Mouse (Mus musculus) urinary bladder, postnatal 4 days (tissue): Measurements from ENCODE around the gene Srcap.
A peak's percentile ranks its signal among the peaks of the same experiment; 100 is the strongest.

Experiments used
- DNase-seq, 2 experiments: peaks; one replicate each; pipeline ENCODE4 v3.0.0; 2021 to 2022; ENCODE audit warnings: low spot score in 2 of 2

Srcap gene

DNA sequence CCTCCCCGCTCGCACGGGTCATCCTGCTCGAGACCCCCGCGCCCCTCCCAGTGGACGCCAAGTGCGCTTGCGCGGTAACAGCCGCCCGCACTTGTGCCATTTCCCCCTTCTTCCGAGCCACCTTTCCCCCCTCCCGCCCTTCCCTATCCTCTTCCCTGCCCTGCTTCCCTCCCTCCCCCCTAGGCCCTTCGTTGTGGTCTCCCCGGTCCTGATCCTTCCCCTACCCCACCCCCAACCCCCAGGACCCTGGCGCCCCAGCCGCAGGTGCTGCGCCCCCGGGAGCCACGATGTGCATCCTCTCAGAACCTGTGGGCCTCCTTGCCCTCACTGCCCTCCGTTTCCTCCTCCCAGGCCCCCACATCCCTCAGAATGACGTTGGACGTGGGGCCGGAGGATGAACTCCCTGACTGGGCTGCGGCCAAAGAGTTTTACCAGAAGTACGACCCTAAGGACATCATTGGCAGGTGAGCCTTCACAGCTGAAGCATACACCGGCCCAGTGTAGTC is 61.8 kb downstream of the Srcap start:
- DNase-seq: no peak

DNA sequence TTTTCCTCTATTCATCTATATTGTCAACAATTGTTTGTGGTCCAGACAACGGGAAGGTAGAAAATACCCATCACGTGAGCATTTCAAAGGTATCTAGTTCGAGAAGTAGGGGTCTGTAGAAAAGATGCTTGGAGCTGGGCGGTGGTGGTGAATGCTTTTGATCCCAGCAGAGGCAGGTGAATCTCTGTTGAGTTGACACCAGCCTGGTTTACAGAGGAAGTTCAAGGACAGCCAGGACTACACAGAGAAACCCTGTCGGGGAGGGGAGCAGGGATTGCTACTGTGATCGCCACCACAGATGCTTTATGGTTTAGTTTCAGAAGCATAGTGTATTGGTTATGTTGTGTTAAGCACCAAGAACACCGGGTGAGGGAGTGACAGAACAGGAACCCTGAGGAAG is 62.3 kb downstream of the Srcap start:
- DNase-seq: no peak

DNA sequence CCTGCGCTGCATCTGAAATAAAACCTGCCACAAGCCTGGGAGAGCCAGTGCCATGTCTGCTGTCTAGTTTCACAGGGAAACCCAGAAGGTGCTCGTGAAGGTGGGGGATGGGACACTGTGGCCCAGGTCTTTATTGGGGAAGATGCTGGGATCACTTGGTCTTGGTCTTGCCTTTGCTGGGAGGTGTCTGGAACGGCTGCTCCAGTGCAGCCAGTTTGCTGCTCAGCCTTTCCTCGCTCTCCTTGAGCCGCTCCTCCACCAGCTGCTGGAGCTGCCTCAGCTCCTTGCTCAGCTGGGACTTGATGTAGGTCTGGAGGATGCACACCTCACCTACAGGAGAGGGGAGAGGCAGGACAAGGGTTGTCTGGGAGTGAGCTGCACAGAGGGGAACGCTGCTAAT is 71.5 kb downstream of the Srcap start:
- DNase-seq: no peak

DNA sequence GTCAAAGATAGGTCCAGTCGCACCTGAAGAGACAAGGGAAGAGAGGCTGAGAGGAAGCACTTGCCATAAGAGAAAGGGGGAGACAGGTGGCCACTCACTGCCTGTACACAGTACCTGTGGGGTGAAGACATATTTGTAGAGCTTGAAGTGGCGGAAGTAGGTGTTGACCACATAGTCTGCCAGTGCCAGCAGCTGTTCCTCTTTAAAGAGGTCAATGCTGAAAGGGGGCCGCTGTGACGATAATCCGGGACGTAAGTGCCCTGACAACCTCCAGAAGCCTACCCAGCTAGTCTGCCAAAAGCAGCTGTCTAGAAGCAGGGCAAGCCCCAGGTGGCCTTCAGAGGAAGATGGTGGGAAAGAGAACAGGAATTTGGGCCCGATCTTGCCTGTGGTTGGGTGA is 73.2 kb downstream of the Srcap start:
- DNase-seq: no peak

DNA sequence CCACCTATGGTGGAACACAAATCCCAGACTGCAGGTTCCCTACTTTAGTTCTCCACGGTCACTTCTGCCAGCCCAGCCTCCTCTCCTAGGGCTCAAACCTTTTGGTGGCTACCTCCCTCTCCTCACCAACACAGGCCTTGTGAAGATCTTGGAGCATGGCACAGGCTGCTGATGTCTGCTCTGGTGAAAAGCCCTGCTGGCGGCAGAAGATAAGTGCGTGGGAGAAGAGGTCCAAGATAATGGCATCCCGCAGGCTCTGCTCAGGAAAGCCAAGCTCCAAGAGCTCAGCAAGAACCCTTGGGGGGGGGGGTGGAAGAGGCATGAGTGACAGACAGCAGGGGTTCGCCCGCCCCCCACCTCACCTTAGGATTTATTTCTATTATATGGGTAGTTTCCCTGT is 74.4 kb downstream of the Srcap start:
- DNase-seq: no peak

DNA sequence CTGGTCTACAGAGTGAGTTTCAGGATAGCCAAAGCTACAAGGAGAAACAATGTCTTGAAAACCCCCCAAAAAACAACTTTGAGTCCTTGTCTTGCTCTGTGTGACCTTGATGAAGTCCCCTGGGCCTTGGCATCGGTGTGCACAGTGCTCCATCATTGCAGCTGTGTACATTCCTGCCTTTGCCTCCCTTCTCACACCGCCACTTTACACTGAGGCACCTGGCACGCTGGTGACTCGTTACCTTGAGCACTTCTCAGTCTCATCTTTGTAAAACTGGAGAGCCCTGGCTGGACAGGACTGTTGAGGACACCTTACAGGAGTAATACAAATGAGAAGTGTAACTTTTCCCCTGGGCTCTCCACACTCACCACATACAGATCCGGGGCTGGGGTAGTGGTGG is 75.4 kb downstream of the Srcap start:
- no peak for DNase-seq

DNA sequence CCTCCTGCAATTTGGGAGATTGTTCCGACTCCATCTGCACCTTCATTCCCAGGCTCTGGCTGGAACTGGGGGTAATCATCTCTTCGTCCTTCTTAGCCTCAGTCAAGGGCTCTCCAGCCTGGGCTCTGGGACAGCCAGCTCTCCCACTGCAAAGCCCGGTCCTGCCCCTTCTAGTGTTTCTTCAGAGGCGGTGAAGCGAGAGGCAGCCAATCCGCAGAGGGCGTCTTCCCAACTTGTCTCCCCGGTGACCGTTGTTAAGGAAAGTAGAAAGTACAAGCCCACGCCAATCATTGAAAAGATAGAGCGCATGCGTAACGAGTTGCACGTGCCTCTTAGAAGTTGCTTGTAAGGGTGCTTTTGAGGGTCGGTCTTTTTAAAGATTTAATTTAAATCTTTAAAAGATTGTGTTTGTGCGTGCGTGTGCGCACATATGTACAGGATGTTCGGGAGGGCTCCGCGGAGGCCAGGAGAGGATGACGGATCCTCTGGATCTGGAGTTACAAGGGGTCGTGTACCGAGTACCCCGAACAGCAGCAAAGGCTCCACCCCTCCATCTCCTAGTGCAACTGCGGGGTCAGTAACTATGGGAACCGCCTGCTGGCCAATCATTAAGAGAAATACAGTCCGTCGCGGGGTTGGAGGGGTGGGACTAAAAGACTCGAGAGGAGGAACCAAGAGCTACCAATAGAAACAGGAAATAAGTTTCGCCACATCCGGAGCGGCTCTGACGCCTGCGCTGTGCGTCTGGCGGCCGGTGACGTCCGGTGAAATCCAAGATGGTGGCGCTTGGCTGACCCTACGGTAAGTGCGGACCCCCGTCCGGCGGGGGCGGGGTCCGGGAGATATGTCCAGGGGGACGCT is 76.5 kb downstream of the Srcap start, which contains the start of the genes Ccdc189 and Rnf40:
Gene Ccdc189 (minus strand): TSS at position 585 of the 861 bp plus-strand sequence.
Gene Rnf40 (plus strand): TSS at position 757 of the 861 bp plus-strand sequence.
- peak; percentile 90 to 92 for DNase-seq

DNA sequence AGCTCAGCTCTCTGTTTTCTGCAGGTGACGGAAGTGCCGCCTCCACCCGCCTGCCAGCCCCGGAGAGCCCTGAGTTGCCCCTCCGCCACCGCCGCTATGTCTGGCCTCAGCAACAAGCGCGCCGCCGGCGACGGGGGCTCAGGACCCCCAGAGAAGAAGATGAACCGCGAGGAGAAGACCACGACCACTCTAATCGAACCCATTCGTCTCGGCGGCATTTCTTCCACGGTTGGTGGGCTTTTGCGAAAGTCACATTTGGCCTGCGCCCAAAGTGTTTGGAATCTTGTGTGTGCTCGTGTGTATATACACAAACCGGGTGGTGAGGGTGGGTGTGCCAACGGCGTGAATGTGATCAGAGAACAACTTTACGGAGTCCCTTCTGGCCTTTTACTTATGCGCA is 77.1 kb downstream of the Srcap start:
- DNase-seq: no peak

DNA sequence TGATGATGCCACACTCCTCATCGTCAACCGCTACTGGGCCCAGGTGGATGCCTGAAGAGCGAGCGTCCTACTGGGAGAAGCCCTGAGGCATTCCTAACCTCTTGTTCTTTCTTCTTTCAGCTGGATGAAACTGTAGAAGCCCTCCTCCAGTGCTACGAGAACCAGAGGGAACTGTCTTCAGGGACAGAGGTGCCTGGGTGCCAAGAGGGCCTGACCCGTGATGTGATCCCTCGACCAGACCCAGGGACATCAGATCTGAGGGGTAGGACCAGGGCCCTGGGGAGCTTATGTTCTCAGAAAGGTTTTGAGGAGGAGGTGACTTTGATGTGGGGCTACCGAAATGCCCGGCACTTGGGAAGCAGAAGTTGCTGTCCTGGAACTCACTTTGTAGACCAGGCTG is 77.9 kb downstream of the Srcap start:
- DNase-seq: no peak

DNA sequence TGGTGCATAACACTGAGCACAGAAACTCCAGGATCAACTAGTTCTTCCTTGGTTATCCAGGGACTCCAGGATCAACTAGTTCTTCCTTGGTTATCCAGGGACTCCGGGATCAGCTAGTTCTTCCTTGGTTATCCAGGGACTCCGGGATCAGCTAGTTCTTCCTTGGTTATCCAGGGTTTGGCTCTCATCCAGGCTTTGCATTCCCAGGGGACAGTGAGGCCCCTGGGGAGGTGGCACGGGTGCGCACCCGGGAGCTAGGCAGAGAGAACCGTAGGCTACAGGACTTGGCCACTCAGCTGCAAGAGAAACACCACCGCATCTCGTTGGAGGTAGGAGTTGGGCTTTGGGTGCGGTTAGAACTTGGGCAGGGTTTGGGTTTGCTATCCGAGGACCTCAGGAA is 79.3 kb downstream of the Srcap start:
- DNase-seq: no peak

DNA sequence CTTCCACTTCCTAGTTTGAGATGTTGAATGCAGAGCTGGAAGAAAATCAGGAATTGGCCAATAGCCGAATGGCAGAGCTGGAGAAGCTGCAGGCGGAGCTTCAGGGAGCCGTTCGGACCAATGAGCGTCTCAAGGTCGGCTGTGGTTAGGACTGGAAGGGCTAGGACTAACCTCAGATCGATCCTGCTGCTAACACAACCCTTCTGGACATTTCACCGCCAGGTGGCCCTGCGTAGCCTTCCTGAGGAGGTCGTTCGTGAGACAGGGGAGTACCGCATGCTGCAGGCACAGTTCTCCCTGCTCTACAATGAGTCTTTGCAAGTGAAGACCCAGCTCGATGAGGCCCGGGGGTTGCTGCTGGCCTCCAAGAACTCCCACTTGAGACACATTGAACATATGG is 80.8 kb downstream of the Srcap start:
- no peak for DNase-seq

DNA sequence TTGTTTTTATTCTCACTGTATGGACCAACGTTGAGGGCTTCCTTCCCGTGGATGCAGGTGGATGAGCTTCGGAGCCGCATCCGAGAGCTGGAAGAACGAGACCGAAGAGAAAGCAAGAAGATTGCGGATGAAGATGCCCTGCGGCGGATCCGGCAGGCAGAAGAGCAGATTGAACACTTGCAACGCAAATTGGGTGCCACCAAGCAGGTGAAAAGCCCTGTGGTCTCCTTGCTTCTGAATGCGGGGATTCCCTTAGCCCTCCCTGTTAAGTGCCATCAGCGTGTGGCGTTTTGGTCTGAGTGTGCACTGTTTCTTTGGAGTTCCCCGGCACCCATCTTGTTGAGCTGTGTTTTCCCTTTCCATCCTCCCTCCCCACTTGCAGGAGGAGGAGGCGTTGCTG is 85.0 kb downstream of the Srcap start:
- no peak for DNase-seq

DNA sequence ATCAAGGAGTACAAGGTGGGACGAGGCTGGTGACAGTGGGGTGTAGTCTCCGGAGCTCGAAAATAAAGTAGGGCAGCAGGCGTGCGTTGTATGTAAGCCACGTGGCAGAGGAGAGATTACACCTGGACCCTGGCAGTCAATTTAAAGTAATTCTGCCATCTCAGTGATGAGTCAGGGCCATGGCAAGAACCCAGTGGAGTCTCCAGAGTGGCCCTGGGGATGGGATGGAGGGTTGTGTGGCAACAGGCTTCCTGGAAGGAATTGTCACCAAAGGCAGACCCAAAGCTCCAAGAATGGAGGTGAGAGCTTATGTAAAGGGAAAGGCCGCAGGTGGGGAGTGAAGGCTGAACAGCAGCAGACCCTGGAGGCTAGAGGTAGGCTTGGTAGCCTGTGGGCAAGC is 88.8 kb downstream of the Srcap start:
- no peak for DNase-seq

DNA sequence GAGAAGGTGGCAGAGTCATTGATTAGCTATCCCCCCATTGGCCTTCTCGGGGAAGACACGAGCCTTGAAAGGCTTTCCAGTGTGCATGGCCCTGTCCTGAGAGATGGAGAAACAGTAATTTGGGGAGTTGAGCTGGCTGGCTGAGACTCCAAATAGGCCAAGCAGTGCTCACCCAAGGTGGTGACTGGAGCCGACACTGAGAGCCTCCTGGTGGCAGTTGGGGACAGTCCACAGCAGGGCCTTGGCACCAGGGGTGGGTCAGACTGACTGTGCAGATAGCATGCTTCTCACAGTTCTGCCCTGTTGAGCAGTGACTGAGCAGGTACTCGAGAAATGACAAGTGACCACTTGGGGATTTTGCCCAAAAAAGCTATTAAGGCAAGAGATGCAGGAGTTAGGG is 90.0 kb downstream of the Srcap start:
- no peak for DNase-seq

DNA sequence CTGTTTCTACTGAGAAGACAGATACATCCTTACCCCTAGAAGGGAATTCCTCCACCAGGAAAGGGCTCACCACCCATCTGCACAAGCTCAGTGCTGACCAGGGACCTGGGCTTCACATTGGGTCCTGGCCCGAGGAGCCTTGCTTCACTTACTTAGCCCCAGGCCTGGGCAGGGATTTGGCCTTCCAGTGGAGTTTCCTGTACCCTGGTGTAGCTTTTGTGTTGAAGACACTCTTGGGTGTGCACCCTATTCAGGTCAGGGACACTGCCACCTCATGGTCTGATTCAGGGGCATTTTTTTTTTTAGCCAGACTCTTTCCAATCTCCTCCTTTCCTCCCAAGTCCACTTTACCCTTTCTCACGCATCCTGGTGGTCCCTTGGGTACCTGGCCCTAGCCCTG is 91.1 kb downstream of the Srcap start:
- DNase-seq: no peak

DNA sequence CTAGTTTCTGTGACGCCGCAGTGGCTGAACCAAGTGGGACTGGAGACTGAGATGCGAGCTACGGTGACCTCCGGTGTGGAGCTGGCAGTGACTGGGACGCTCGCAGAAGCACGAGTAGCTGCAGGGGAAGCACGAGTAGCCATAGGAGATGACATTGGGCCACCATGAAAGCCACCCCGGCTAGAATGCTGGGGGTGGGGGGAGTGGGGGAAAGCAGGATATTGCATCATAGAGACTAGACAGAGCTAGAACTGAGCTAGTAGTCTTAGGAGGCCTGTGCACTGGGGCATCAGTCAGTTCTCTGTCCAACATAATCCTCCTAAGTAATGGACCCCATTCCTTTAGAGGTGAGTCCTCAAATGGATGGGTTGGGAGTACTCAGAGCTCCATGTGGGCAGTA is 92.5 kb downstream of the Srcap start:
- no peak for DNase-seq

DNA sequence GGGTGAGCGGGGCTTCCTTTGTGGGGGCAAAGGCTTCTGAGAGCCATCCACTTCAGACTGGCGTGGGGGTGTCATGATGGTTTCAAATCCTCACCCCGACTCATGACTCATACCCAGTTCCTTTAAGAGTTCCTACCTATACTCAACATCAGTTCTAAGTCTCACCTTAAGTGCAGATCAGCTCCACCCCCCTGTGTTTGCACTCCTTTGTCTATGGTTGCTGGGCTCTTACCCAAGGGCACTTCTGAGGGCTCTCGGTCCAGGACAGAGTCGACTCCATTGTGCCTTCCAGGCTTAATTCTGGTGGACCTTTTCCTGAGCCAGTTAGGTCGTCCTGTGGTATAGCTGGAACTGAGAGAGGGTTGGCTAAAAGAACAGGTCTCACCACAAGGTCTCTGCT is 95.4 kb downstream of the Srcap start:
- DNase-seq: no peak
